Mouse (Mus musculus) megakaryocyte, embryonic 14.5 days (primary cell): ENCODE data around the gene Ranbp3l.

Experiments
- FLI1 ChIP-seq: IDR thresholded peaks from 2 replicates; pipeline ENCODE4 v1.6.1; 2012; ENCODE audit warnings: low read length, inconsistent platforms, mixed read lengths
- GATA1 ChIP-seq: IDR thresholded peaks from 3 replicates; pipeline ENCODE4 v1.6.1; 2012; ENCODE audit warnings: mixed read lengths, low read length, inconsistent platforms, borderline replicate concordance

- no peak for TF ChIP-seq GATA1
- no peak for TF ChIP-seq FLI1
These were observed 126.0 kb downstream of the Ranbp3l start for GRCm38 (mm10) chr15:9093598-9094365.
